Mouse (Mus musculus) kidney, adult 2 months (tissue): Measurements from ENCODE around the gene Vmn2r15.

Experiments
- CTCF ChIP-seq: fragments of 200-500 bp; conservative IDR thresholded peaks from 2 replicates; pipeline ENCODE4 v1.5.1; 2011; ENCODE audit warnings: low read depth, mild to moderate bottlenecking, control low read depth, low read length, moderate library complexity, mixed read lengths; ENCODE audit not compliant: insufficient read depth, insufficient read length
- POLR2A ChIP-seq: fragments of 200-500 bp; IDR thresholded peaks from one replicate; pipeline ENCODE4 v1.6.1; 2011; ENCODE audit warnings: low read depth, low read length, control low read depth

- TF ChIP-seq CTCF (no peak), POLR2A (no peak)
Measured at GRCm38 (mm10) chr5:109294655-109295054, 2.8 kb downstream of the Vmn2r15 start.
